Mouse (Mus musculus): ENCODE measurements around the gene Arrdc2.

DNA sequence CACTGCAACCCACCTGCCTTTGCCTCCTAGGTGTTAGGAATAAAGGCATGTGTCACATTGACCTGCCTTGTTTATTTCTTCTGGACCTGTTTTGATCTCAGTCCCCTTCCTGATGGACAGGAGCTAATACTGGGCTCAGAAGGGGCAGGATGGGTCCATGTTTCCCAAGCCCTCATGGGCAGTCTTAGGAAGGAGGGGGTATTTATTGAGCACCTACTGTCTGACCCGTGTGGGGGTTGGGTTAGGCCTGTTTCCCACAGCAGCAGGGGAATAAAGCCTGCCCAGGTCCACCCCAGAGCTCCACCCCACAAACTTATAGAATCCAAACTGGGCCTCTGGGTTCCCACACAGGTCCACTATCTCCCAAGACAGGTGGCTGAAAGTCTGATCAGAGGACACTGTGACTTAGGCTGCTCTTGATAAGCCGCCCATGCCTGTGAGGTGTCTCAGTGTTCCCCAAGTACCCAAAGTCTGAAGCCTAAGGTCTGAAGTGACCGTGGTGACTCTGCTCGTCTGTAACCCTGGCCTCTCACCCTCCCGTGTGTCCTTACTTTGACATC, 3.8 kb upstream of the Arrdc2 start:
- TF ChIP-seq CTCF (conservative IDR thresholded peaks at IDR 0.05; ENCODE audit: insufficient read depth, insufficient read length, low read depth, low read length) (no peak), POLR2A (IDR thresholded peaks at IDR 0.05; ENCODE audit: low read depth, low read length) (no peak)
